Mouse (Mus musculus) heart, embryonic 12.5 days (tissue): Measurements from ENCODE around the gene Rnf40. TPM values are rescaled to one million over a fixed set of nuclear protein-coding genes. Genes with fewer than 3 reads are reported as not detected.

ENCODE experiments used
- ATAC-seq: fragments of 200-750 bp; cut with Nextera tagmentation; 2 replicates; pipeline ENCODE4 v1.8.0; 2017; ENCODE audit warnings: moderate TSS enrichment, moderate library complexity; ENCODE audit not compliant: insufficient number of reproducible peaks, low FRiP score
- H3K27ac ChIP-seq: fragments of 300-500 bp; sonication (generic); 2 replicates; pipeline ENCODE4 v1.5.1; 2016; ENCODE audit warnings: mild to moderate bottlenecking, moderate library complexity; ENCODE audit not compliant: poor library complexity, severe bottlenecking
- H3K27me3 ChIP-seq: fragments of 300-500 bp; sonication (generic); replicated peaks from 2 replicates; pipeline ENCODE4 v1.6.1; 2016; ENCODE audit warnings: mild to moderate bottlenecking, moderate library complexity
- H3K36me3 ChIP-seq: fragments of 300-500 bp; sonication (generic); 2 replicates; pipeline ENCODE4 v1.6.1; 2016; ENCODE audit warnings: mild to moderate bottlenecking, moderate library complexity
- H3K4me1 ChIP-seq: fragments of 300-500 bp; sonication (generic); replicated peaks from 2 replicates; pipeline ENCODE4 v1.6.1; 2016; ENCODE audit warnings: mild to moderate bottlenecking
- H3K4me2 ChIP-seq: fragments of 300-500 bp; sonication (generic); 2 replicates; pipeline ENCODE4 v1.6.1; 2016; ENCODE audit warnings: mild to moderate bottlenecking, moderate library complexity
- H3K4me3 ChIP-seq: fragments of 300-500 bp; sonication (generic); 2 replicates; pipeline ENCODE4 v1.5.1; 2016; ENCODE audit warnings: mild to moderate bottlenecking
- H3K9ac ChIP-seq: fragments of 300-500 bp; sonication (generic); 2 replicates; pipeline ENCODE4 v1.6.1; 2016; ENCODE audit warnings: mild to moderate bottlenecking, moderate library complexity
- H3K9me3 ChIP-seq: fragments of 300-500 bp; sonication (generic); replicated peaks from 2 replicates; pipeline ENCODE4 v1.6.1; 2016; ENCODE audit warnings: mild to moderate bottlenecking, moderate library complexity
- WGBS: fragments of 180-500 bp; shearing (Covaris S2); methylation state at CpG from one replicate; pipeline ENCODE4 v1.1.7; 2016; 5-methylcytosine and 5-hydroxymethylcytosine counted together
- polyA plus RNA-seq: library from polyadenylated mRNA; unstranded; fragments of >200 nt; fragmentation: Nextera tagmentation; extraction: Ambion mirVana; gene quantifications from 2 replicates; pipeline ENCODE4 v1.2.1, GENCODE M21; 2016

Gene Rnf40
- polyA plus RNA-seq, 1 experiment from 2014 or later = 40.0 TPM

DNA sequence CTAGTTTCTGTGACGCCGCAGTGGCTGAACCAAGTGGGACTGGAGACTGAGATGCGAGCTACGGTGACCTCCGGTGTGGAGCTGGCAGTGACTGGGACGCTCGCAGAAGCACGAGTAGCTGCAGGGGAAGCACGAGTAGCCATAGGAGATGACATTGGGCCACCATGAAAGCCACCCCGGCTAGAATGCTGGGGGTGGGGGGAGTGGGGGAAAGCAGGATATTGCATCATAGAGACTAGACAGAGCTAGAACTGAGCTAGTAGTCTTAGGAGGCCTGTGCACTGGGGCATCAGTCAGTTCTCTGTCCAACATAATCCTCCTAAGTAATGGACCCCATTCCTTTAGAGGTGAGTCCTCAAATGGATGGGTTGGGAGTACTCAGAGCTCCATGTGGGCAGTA lies 15.7 kb downstream of the Rnf40 start:
- Histone ChIP-seq H3K9ac (no peak overlapping the region), H3K27ac (no peak overlapping the region), H3K36me3 (peaks cover 82% of the 10 kb centered on the region), H3K4me3 (no peak overlapping the region), H3K4me2 (no peak overlapping the region), H3K9me3 (no peaks in the 10 kb centered on the region), H3K27me3 (no peaks in the 10 kb centered on the region), H3K4me1 (no peaks in the 10 kb centered on the region)
- ATAC-seq = no peak
- WGBS = 87% methylated on average over 10 of the region's 10 CpGs

DNA sequence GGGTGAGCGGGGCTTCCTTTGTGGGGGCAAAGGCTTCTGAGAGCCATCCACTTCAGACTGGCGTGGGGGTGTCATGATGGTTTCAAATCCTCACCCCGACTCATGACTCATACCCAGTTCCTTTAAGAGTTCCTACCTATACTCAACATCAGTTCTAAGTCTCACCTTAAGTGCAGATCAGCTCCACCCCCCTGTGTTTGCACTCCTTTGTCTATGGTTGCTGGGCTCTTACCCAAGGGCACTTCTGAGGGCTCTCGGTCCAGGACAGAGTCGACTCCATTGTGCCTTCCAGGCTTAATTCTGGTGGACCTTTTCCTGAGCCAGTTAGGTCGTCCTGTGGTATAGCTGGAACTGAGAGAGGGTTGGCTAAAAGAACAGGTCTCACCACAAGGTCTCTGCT lies 18.6 kb downstream of the Rnf40 start:
- Histone ChIP-seq H3K27ac (no peak overlapping the region), H3K27me3 (no peaks in the 10 kb centered on the region), H3K36me3 (peaks cover 82% of the 10 kb centered on the region), H3K4me2 (no peak overlapping the region), H3K4me3 (no peak overlapping the region), H3K9ac (no peak overlapping the region), H3K4me1 (no peaks in the 10 kb centered on the region), H3K9me3 (peaks cover 19% of the 10 kb centered on the region)
- no peak for ATAC-seq
- WGBS = 73% methylated on average over 6 of the region's 6 CpGs

DNA sequence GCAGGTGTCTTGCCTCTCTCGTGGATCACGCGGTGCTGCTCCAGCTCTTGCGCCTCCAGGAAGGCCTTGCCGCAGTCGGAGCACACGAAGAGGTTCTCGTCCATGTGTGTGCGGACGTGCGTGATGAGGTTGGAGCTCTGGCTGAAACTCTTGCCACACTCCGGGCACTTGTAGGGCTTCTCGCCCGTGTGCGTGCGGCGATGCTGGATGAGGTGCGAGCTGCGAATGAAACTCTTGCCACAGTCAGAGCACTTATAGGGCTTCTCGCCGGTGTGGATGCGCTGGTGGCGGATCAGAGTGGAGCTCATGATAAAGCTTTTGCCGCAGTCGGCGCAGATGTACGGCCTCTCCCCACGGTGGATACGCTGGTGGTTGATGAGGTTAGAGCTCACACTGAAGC lies 22.4 kb downstream of the Rnf40 start:
- WGBS = 95% methylated on average over 29 of the region's 29 CpGs
- Histone ChIP-seq H3K27me3 (no peaks in the 10 kb centered on the region), H3K9me3 (peaks cover 24% of the 10 kb centered on the region), H3K9ac (no peak overlapping the region), H3K4me3 (no peak overlapping the region), H3K4me1 (peaks cover 17% of the 10 kb centered on the region), H3K27ac (no peak overlapping the region), H3K36me3 (peaks cover 71% of the 10 kb centered on the region), H3K4me2 (no peak overlapping the region)
- no peak for ATAC-seq

DNA sequence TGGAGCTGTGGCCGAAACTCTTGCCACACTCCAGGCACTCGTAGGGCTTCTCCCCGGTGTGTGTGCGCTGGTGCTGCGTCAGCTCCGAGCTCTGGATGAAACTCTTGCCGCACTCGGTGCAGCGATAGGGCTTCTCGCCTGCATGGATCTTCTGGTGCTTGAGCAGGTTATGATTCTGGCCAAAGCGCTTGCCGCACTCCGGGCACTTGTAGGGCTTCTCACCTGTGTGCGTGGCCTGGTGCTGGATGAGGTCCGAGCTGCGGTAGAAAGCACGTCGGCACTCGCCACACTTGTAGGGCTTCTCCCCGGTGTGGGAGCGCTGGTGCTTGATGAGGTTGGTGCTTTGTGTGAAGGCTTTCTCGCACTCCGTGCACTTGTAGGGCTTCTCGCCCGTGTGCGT lies 23.0 kb downstream of the Rnf40 start:
- no peak overlapping the region for H3K4me3 ChIP-seq
- WGBS = 97% methylated on average over 26 of the region's 26 CpGs
- H3K9me3 ChIP-seq = peaks cover 24% of the 10 kb centered on the region
- no peaks in the 10 kb centered on the region for H3K27me3 ChIP-seq
- no peak overlapping the region for H3K4me2 ChIP-seq
- H3K27ac ChIP-seq = no peak overlapping the region
- ATAC-seq = no peak
- H3K4me1 ChIP-seq = peaks cover 20% of the 10 kb centered on the region
- peaks cover 67% of the 10 kb centered on the region for H3K36me3 ChIP-seq
- no peak overlapping the region for H3K9ac ChIP-seq

DNA sequence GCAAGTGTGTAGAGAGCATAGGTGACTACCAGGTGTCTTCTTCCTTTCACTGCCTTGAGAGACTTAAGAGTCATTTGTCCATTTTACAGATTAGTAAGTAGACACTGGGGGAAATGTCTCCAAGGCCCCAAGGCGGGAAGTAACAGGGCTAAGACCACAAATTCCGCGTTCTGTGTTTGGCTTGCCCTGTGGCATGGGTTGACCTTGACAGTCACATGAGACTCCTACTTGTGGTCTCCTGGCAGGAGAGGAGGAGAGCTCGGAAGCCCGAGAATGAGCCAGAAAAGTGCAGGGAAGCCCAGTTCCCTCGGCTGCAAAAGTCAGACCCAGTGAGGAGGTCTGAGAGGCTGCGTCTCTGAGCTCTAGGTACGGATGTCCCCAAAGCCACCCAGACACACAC lies 24.9 kb downstream of the Rnf40 start:
- H3K9ac ChIP-seq = peak overlapping the region; percentile 99; the same call in 1 of the 2 replicates
- H3K27ac ChIP-seq = no peak overlapping the region
- H3K4me3 ChIP-seq = peak overlapping the region; percentile 100
- H3K27me3 ChIP-seq = no peaks in the 10 kb centered on the region
- peaks cover 24% of the 10 kb centered on the region for H3K9me3 ChIP-seq
- peaks cover 20% of the 10 kb centered on the region for H3K4me1 ChIP-seq
- 83% methylated on average over 8 of the region's 8 CpGs for WGBS
- H3K36me3 ChIP-seq = peaks cover 52% of the 10 kb centered on the region
- ATAC-seq = no peak
- peak overlapping the region; percentile 86 for H3K4me2 ChIP-seq

DNA sequence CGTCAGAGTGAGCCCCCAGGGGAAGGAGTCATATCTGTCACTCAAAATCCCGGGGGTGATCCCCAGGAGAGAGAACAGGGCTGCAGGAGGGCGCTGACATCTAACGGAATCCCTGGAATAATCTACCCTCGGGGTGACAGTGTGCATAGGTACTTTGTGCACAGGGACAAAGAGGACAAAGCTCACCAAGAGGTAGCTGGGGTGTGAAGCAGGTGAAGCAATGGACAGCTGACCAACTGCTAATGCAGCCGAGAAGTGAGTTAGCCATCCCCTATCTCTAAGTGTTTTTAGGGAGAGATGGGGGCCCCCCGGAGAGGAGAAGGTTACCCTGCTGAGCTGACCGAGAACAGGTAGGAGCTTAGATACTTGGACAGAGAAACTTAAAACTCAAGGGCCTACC lies 25.5 kb downstream of the Rnf40 start:
- H3K4me2 ChIP-seq = peak overlapping the region; percentile 86
- H3K4me3 ChIP-seq = peak overlapping the region; percentile 100
- ATAC-seq = no peak
- peak overlapping the region; percentile 99 for H3K9ac ChIP-seq
- H3K9me3 ChIP-seq = peaks cover 24% of the 10 kb centered on the region
- peak overlapping the region; percentile 91 for H3K27ac ChIP-seq
- no peaks in the 10 kb centered on the region for H3K27me3 ChIP-seq
- peaks cover 46% of the 10 kb centered on the region for H3K36me3 ChIP-seq
- WGBS = 30% methylated on average over 8 of the region's 8 CpGs
- H3K4me1 ChIP-seq = peaks cover 20% of the 10 kb centered on the region

DNA sequence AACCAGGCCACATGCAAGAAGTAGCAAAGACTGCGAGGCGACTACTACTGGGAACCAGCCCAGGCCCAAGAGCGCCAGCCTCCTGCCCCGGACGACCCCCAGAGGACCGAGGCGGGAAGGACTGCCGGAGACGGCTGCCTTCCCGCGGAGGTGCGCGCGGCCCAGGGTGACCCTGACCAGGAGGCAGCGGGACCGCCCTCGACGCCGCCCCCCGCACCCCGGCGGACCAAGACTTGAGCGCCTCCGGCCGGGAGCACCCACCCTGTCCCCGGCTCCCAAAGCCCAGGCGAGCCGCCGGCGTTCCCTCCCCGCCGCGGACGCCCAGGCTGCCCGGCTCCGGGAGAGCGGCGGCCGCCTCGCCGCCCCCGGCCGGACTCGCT lies 25.9 kb downstream of the Rnf40 start:
- no peaks in the 10 kb centered on the region for H3K27me3 ChIP-seq
- WGBS = 1% methylated on average over 23 of the region's 44 CpGs
- peak overlapping the region; percentile 99 for H3K9ac ChIP-seq
- peaks cover 20% of the 10 kb centered on the region for H3K4me1 ChIP-seq
- H3K4me2 ChIP-seq = peak overlapping the region; percentile 86
- H3K4me3 ChIP-seq = peak overlapping the region; percentile 100
- H3K36me3 ChIP-seq = peaks cover 42% of the 10 kb centered on the region
- H3K27ac ChIP-seq = peak overlapping the region; percentile 91
- ATAC-seq = peak; percentile 65
- H3K9me3 ChIP-seq = peaks cover 24% of the 10 kb centered on the region

DNA sequence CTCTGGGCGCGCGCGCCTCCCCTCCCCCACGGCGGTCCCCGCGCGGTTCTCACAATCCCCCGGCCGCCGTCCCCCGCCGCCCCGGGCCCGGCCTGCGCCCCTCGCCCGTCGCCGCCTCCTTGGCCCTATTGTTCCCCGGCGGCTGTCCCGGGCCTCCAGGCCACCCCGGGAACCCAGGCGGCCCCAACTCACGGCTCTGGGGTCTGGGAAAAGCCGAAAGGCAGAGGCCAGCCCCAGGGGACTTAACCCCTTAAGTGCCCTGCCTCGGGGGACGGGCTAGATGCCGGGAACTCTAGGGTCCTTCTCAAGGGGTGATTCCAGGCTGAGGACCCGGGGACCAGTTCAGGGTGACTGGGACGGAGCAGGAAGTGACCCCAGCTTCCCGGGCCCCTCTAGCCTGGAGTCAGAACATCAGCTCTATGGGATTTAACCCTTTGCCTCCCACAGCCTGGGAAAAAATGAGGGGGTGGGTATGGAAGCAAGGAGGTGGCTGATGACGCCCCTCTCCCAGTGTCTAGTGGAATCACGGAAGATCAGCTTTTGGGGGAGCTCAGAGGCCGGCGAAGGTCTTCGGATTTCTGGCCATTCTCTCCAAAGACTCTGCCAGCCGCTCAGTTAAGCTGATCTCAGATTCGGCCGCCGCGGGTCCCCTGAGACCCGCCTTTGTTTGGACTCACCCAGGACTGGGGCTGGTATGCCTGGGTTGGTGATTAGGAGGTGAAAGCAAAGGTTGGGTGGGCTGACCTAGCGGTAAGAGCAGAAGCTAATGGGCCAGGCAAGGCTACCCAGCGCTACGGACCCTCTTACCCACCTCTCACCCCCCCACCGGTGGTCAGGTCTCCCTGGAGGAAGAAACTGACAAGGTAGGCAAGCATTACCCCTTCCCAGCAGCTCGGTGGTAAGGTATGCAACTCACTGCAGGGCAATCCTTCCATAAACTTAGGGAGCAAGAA lies 26.6 kb downstream of the Rnf40 start, which contains the start of gene Zfp629:
Gene Zfp629 (minus strand): TSS at position 907 of the 953 bp plus-strand sequence.
- under 1% methylated on average over 48 of the region's 50 CpGs for WGBS
- H3K27me3 ChIP-seq = no peaks in the 10 kb centered on the region

DNA sequence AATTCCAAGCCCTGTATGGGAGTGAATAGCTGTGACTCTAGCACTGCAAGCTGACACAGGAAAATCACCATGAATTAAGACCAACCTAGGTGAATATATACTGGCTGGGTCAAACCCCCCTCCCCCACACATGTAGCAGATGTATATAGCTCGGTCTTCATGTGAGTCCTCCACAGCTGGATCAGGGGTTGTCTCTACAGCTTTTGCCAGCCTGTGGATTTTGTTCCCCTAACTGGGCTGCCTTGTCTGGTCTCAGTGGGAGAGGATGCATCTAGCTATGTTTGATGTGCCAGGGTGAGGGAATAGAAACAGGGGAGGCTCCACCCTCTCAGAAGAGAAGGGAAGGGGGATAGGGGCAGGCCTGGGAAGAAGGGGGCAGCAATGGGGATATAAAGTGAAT lies 27.8 kb downstream of the Rnf40 start:
- H3K27ac ChIP-seq = no peak overlapping the region
- H3K9me3 ChIP-seq = peaks cover 13% of the 10 kb centered on the region
- peaks cover 20% of the 10 kb centered on the region for H3K4me1 ChIP-seq
- no peak overlapping the region for H3K4me2 ChIP-seq
- H3K36me3 ChIP-seq = peaks cover 24% of the 10 kb centered on the region
- H3K27me3 ChIP-seq = no peaks in the 10 kb centered on the region
- H3K9ac ChIP-seq = peak overlapping the region; percentile 31; the same call in 1 of the 2 replicates
- 71% methylated on average over 1 of the region's 1 CpGs for WGBS
- no peak for ATAC-seq
- H3K4me3 ChIP-seq = no peak overlapping the region

More for the DNA sequence above, 26.6 kb downstream of the Rnf40 start, which contains the start of gene Zfp629:
- ATAC-seq = peak; percentile 83
- Histone ChIP-seq H3K4me1 (peaks cover 20% of the 10 kb centered on the region), H3K9ac (peak within 1 kb of the TSS; percentile 99), H3K9me3 (peaks cover 24% of the 10 kb centered on the region), H3K27ac (peak within 1 kb of the TSS; percentile 91), H3K4me2 (peak within 1 kb of the TSS; percentile 86), H3K36me3 (peaks cover 35% of the 10 kb centered on the region), H3K4me3 (peak within 1 kb of the TSS; percentile 100)

DNA sequence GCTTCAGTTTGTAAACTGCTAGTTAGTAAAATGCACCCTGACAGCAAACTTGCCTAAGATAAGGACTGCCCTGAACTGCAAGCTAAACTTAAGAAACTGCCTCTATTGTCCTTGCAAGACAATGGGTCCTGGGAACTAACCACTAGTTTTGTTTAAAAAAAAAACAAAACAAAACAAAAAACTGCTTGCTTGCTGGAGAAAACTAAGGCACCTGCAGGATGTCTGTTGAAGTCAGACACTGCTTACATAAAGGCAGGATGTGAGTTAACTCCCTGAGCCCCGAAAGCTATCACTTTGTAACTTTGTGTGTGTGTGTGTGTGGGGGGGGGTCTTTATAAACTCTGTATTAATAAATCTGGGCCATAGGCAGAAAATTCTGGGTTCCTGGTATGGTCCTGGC lies 28.3 kb downstream of the Rnf40 start:
- Histone ChIP-seq H3K4me2 (no peak overlapping the region), H3K36me3 (peaks cover 18% of the 10 kb centered on the region), H3K27ac (no peak overlapping the region), H3K9ac (no peak overlapping the region), H3K9me3 (peaks cover 8% of the 10 kb centered on the region), H3K4me3 (no peak overlapping the region), H3K4me1 (peaks cover 20% of the 10 kb centered on the region), H3K27me3 (no peaks in the 10 kb centered on the region)
- ATAC-seq = no peak
- WGBS = 71% methylated on average over 1 of the region's 1 CpGs

DNA sequence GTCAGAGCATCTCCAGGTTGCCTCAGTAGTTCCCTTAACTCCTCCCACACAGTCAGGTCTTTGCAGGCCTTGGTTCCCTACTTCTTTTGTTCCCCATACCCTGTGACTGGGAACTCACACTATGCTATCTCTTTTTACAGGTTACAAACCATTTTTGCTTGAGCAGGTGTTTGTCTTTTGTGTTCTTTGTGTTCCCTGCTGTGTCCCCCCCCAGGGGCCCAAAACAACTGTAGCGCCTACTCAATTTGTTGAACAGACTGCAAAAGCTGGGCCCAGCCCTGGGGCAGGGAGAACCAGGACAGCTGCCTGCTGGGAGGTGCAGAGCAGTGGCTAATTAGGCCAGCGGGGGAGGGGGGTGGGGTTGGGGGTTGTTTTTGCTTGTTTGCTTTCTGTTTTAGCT lies 29.4 kb downstream of the Rnf40 start:
- H3K9me3 ChIP-seq = no peaks in the 10 kb centered on the region
- ATAC-seq = no peak
- H3K4me2 ChIP-seq = no peak overlapping the region
- H3K27me3 ChIP-seq = no peaks in the 10 kb centered on the region
- H3K9ac ChIP-seq = no peak overlapping the region
- no peak overlapping the region for H3K4me3 ChIP-seq
- peaks cover 7% of the 10 kb centered on the region for H3K36me3 ChIP-seq
- peaks cover 20% of the 10 kb centered on the region for H3K4me1 ChIP-seq
- H3K27ac ChIP-seq = no peak overlapping the region
- WGBS = 51% methylated on average over 2 of the region's 2 CpGs
